Mouse (Mus musculus) thymus, postnatal 10 days (tissue): ENCODE results near the gene Atl2.

Experiments used
- DNase-seq, 2 experiments: peaks; one replicate each; pipeline ENCODE4 v3.0.0; 2021; ENCODE audit warnings: low spot score in 2 of 2

Atl2 gene

GRCm38 (mm10) chr17:79895911-79896423 is at the start of gene Atl2:
Atl2 (minus strand) TSS chr17:79896123.
- peak; percentile 96 to 98 for DNase-seq

- no peak for DNase-seq
These were observed 48.9 kb upstream of the Atl2 start for GRCm38 (mm10) chr17:79944851-79945250.

- DNase-seq, result no peak
These were observed 46.5 kb upstream of the Atl2 start for GRCm38 (mm10) chr17:79942418-79942817.

GRCm38 (mm10) chr17:79939133-79939532 is 43.2 kb upstream of the Atl2 start:
- DNase-seq, result no peak

GRCm38 (mm10) chr17:79937921-79938601 is 42.1 kb upstream of the Atl2 start:
- DNase-seq, result no peak

- no peak for DNase-seq
These were observed 38.4 kb upstream of the Atl2 start for GRCm38 (mm10) chr17:79934370-79934769.

- no peak for DNase-seq
These were observed 36.9 kb upstream of the Atl2 start for GRCm38 (mm10) chr17:79932676-79933278.

- no peak for DNase-seq
These were observed 31.2 kb upstream of the Atl2 start for GRCm38 (mm10) chr17:79927110-79927509.

GRCm38 (mm10) chr17:79926486-79926885 is 30.6 kb upstream of the Atl2 start:
- no peak for DNase-seq

GRCm38 (mm10) chr17:79925865-79926421 is 30.0 kb upstream of the Atl2 start:
- no peak for DNase-seq

- no peak for DNase-seq
These were observed 24.4 kb upstream of the Atl2 start for GRCm38 (mm10) chr17:79920355-79920754.

GRCm38 (mm10) chr17:79919566-79920350 is 23.8 kb upstream of the Atl2 start:
- DNase-seq, result no peak

- DNase-seq, result peak in 1 of 2 experiments; percentile 35
These were observed 22.6 kb upstream of the Atl2 start for GRCm38 (mm10) chr17:79918484-79919004.

GRCm38 (mm10) chr17:79916996-79917395 is 21.1 kb upstream of the Atl2 start:
- DNase-seq, result peak in 1 of 2 experiments; percentile 21

- no peak for DNase-seq
These were observed 16.3 kb upstream of the Atl2 start for GRCm38 (mm10) chr17:79912174-79912573.

GRCm38 (mm10) chr17:79911718-79912117 is 15.8 kb upstream of the Atl2 start:
- DNase-seq, result no peak

GRCm38 (mm10) chr17:79909571-79909970 is 13.6 kb upstream of the Atl2 start:
- no peak for DNase-seq

GRCm38 (mm10) chr17:79907698-79908097 is 11.8 kb upstream of the Atl2 start:
- DNase-seq, result no peak

- no peak for DNase-seq
These were observed 11.0 kb upstream of the Atl2 start for GRCm38 (mm10) chr17:79906791-79907494.

- DNase-seq, result no peak
These were observed 8.7 kb upstream of the Atl2 start for GRCm38 (mm10) chr17:79904593-79904992.

- no peak for DNase-seq
These were observed 5.3 kb upstream of the Atl2 start for GRCm38 (mm10) chr17:79901207-79901606.
